Mouse (Mus musculus) cerebral cortex, adult 2 months (tissue): Measurements from ENCODE around the gene Tmem143.

Experiments
- WGBS: fragments of 180-500 bp; shearing (Covaris S2); methylation state at CpG from one replicate; pipeline ENCODE4 v1.1.7; 2018; 5-methylcytosine and 5-hydroxymethylcytosine counted together

The Tmem143 gene

GRCm38 (mm10) chr7:45923762-45924428 is 27.2 kb downstream of the Tmem143 start, which contains the start of gene Ccdc114:
Gene Ccdc114 (plus strand): TSS chr7:45924072.
- WGBS = 12% methylated on average over 24 of the region's 24 CpGs

- WGBS = 38% methylated on average over 14 of the region's 14 CpGs
These were observed 27.7 kb downstream of the Tmem143 start for GRCm38 (mm10) chr7:45924429-45924816.

GRCm38 (mm10) chr7:45928626-45929295 is 32.0 kb downstream of the Tmem143 start:
- WGBS = 33% methylated on average over 19 of the region's 23 CpGs

GRCm38 (mm10) chr7:45929688-45930087 is 32.9 kb downstream of the Tmem143 start:
- 100% methylated on average over 1 of the region's 1 CpGs for WGBS

- 88% methylated on average over 12 of the region's 12 CpGs for WGBS
These were observed 37.0 kb downstream of the Tmem143 start for GRCm38 (mm10) chr7:45933766-45934165.

- 15% methylated on average over 7 of the region's 7 CpGs for WGBS
These were observed 38.4 kb downstream of the Tmem143 start for GRCm38 (mm10) chr7:45935114-45935513.

GRCm38 (mm10) chr7:45939836-45940235 is 43.1 kb downstream of the Tmem143 start:
- 55% methylated on average over 2 of the region's 2 CpGs for WGBS

GRCm38 (mm10) chr7:45941986-45942385 is 45.2 kb downstream of the Tmem143 start:
- 92% methylated on average over 9 of the region's 9 CpGs for WGBS

- WGBS = 58% methylated on average over 1 of the region's 1 CpGs
These were observed 46.5 kb downstream of the Tmem143 start for GRCm38 (mm10) chr7:45943280-45943679.

GRCm38 (mm10) chr7:45949061-45949460 is 52.3 kb downstream of the Tmem143 start:
- 42% methylated on average over 4 of the region's 4 CpGs for WGBS

GRCm38 (mm10) chr7:45956611-45957010 is 59.9 kb downstream of the Tmem143 start:
- 46% methylated on average over 4 of the region's 4 CpGs for WGBS
